7 mouse cellular contexts compared by ENCODE assay signal in genomic region chr7:4915669-4916416, GRCm38 (mm10). TPM values are rescaled to one million over a fixed set of nuclear protein-coding genes. Genes with fewer than 3 reads are reported as not detected.
DNase-seq lines count a peak whose midpoint lies in the region; ATAC-seq and TF ChIP-seq lines count a peak whose summit lies in the region.

No protein-coding gene starts in this region.

- H3K4me2 ChIP-seq in lung, embryonic 15.5 days = peak overlapping the region; percentile 63
- peak overlapping the region; percentile 75 for H3K4me2 ChIP-seq in forebrain, embryonic 15.5 days (replicated peaks)
- peak overlapping the region; percentile 84 for H3K4me2 ChIP-seq in limb, embryonic 13.5 days (replicated peaks)
- H3K4me2 ChIP-seq in midbrain, postnatal 0 days (ENCODE audit: low read depth, low read length, poor library complexity, severe bottlenecking) = peak overlapping the region; percentile 44

- DNase-seq in lung, postnatal 14 days = no peak
- DNase-seq in cerebellum, adult 8-10 months = peak; percentile 58
- DNase-seq in midbrain, postnatal 0 days (ENCODE audit: low spot score) = peak; percentile 67
- DNase-seq in adrenal gland, postnatal 36 days = no peak

- H3K36me3 ChIP-seq in lung, embryonic 15.5 days = peaks cover 24% of the 10 kb centered on the region
- peaks cover 22% of the 10 kb centered on the region for H3K36me3 ChIP-seq in forebrain, embryonic 15.5 days
- peaks cover 35% of the 10 kb centered on the region for H3K36me3 ChIP-seq in limb, embryonic 13.5 days
- H3K36me3 ChIP-seq in midbrain, postnatal 0 days (ENCODE audit: insufficient read depth, low read length) = peaks cover 23% of the 10 kb centered on the region

- H3K4me3 ChIP-seq in lung, embryonic 15.5 days = peak overlapping the region; percentile 73
- H3K4me3 ChIP-seq in forebrain, embryonic 15.5 days = peak overlapping the region; percentile 69
- H3K4me3 ChIP-seq in limb, embryonic 13.5 days = peak overlapping the region; percentile 67
- peak overlapping the region; percentile 57 for H3K4me3 ChIP-seq in midbrain, postnatal 0 days (ENCODE audit: low read depth, low read length)

- no peaks in the 10 kb centered on the region for H3K9me3 ChIP-seq in lung, embryonic 15.5 days
- no peaks in the 10 kb centered on the region for H3K9me3 ChIP-seq in forebrain, embryonic 15.5 days
- no peaks in the 10 kb centered on the region for H3K9me3 ChIP-seq in limb, embryonic 13.5 days
- no peaks in the 10 kb centered on the region for H3K9me3 ChIP-seq in midbrain, postnatal 0 days (ENCODE audit: low read length)

- H3K27me3 ChIP-seq in lung, embryonic 15.5 days = no peaks in the 10 kb centered on the region
- H3K27me3 ChIP-seq in forebrain, embryonic 15.5 days = no peaks in the 10 kb centered on the region
- H3K27me3 ChIP-seq in limb, embryonic 13.5 days = no peaks in the 10 kb centered on the region
- H3K27me3 ChIP-seq in midbrain, postnatal 0 days (ENCODE audit: insufficient read depth, low read length) = no peaks in the 10 kb centered on the region

- ATAC-seq in lung, embryonic 15.5 days (ENCODE audit: borderline replicate concordance, extremely low read depth, low FRiP score, low TSS enrichment) = peak; percentile 32; the same call in 1 of the 2 replicates
- peak; percentile 63 for ATAC-seq in forebrain, embryonic 15.5 days (replicated peaks)
- peak; percentile 48; the same call in 1 of the 2 replicates for ATAC-seq in limb, embryonic 13.5 days (ENCODE audit: low FRiP score, low read depth)
- peak; percentile 11 for ATAC-seq in midbrain, postnatal 0 days (ENCODE audit: low FRiP score)

- peaks cover 15% of the 10 kb centered on the region for H3K4me1 ChIP-seq in lung, embryonic 15.5 days
- H3K4me1 ChIP-seq in forebrain, embryonic 15.5 days = peaks cover 21% of the 10 kb centered on the region
- H3K4me1 ChIP-seq in limb, embryonic 13.5 days = peaks cover 22% of the 10 kb centered on the region
- peaks cover 8% of the 10 kb centered on the region; the same call in 1 of the 2 replicates for H3K4me1 ChIP-seq in midbrain, postnatal 0 days (ENCODE audit: insufficient read depth, low read length)

- peak overlapping the region; percentile 93 for H3K9ac ChIP-seq in lung, embryonic 15.5 days
- H3K9ac ChIP-seq in forebrain, embryonic 15.5 days (replicated peaks) = peak overlapping the region; percentile 76
- H3K9ac ChIP-seq in limb, embryonic 13.5 days = peak overlapping the region; percentile 85
- peak overlapping the region; percentile 74 for H3K9ac ChIP-seq in midbrain, postnatal 0 days (replicated peaks; ENCODE audit: low read length, poor library complexity, severe bottlenecking)

- TF ChIP-seq CTCF in midbrain, postnatal 0 days (IDR thresholded peaks at IDR 0.05) = no peak

- 11% methylated on average over 14 of the region's 14 CpGs for WGBS in lung, embryonic 15.5 days
- 16% methylated on average over 14 of the region's 14 CpGs for WGBS in forebrain, embryonic 15.5 days
- 16% methylated on average over 14 of the region's 14 CpGs for WGBS in limb, embryonic 13.5 days
- 5% methylated on average over 14 of the region's 14 CpGs for WGBS in midbrain, postnatal 0 days

- peak overlapping the region; percentile 97 for H3K27ac ChIP-seq in lung, embryonic 15.5 days
- H3K27ac ChIP-seq in forebrain, embryonic 15.5 days (replicated peaks) = peak overlapping the region; percentile 97
- H3K27ac ChIP-seq in limb, embryonic 13.5 days = peak overlapping the region; percentile 96
- peak overlapping the region; percentile 98 for H3K27ac ChIP-seq in midbrain, postnatal 0 days (ENCODE audit: low read depth, low read length)

RNA-seq across cellular contexts. Expression of gene Zfp628, which starts 0.8 kb away (rescaled TPM):
- 3.2 and 3.4 TPM in 2 replicates for polyA plus RNA-seq in lung, embryonic 15.5 days (2015; fragmentation: Nextera tagmentation; extraction: Ambion mirVana)
- 4.0 and 4.2 TPM in 2 replicates for polyA plus RNA-seq in forebrain, embryonic 15.5 days (2015; fragmentation: Nextera tagmentation; extraction: Ambion mirVana)
- 4.2 and 4.3 TPM in 2 replicates for polyA plus RNA-seq in limb, embryonic 13.5 days (2015; fragmentation: Nextera tagmentation; extraction: Ambion mirVana)
- total RNA-seq in midbrain, postnatal 0 days (2014; rRNA removed) = 10.6 and 12.3 TPM in 2 replicates
- polyA plus RNA-seq in midbrain, postnatal 0 days (2015; fragmentation: Nextera tagmentation; extraction: Ambion mirVana) = 5.1 and 5.6 TPM in 2 replicates
- total RNA-seq in adrenal gland, postnatal 36 days (2021) = 10 to 100 TPM; 13.7 to 15.5 TPM

RNA-seq across cellular contexts. Expression of gene Nat14, which starts 6.0 kb away (rescaled TPM):
- 2.8 and 3.7 TPM in 2 replicates for polyA plus RNA-seq in lung, embryonic 15.5 days (2015; fragmentation: Nextera tagmentation; extraction: Ambion mirVana)
- 35.2 and 39.3 TPM in 2 replicates for polyA plus RNA-seq in forebrain, embryonic 15.5 days (2015; fragmentation: Nextera tagmentation; extraction: Ambion mirVana)
- 3.1 and 3.3 TPM in 2 replicates for polyA plus RNA-seq in limb, embryonic 13.5 days (2015; fragmentation: Nextera tagmentation; extraction: Ambion mirVana)
- 44.8 and 49.7 TPM in 2 replicates for total RNA-seq in midbrain, postnatal 0 days (2014; rRNA removed)
- 33.2 and 35.9 TPM in 2 replicates for polyA plus RNA-seq in midbrain, postnatal 0 days (2015; fragmentation: Nextera tagmentation; extraction: Ambion mirVana)
- total RNA-seq in adrenal gland, postnatal 36 days (2021) = 10 to 100 TPM in 1 of 2 experiments, 1 to 10 TPM in 1; 7.1 to 11.5 TPM

RNA-seq across cellular contexts. Expression of gene Gm36210, which starts 9.5 kb away (rescaled TPM):
- 0.16 TPM in 1 of 2 replicates, not detected in the other for polyA plus RNA-seq in lung, embryonic 15.5 days (2015; fragmentation: Nextera tagmentation; extraction: Ambion mirVana)
- 0.31 and 0.33 TPM in 2 replicates for polyA plus RNA-seq in forebrain, embryonic 15.5 days (2015; fragmentation: Nextera tagmentation; extraction: Ambion mirVana)
- polyA plus RNA-seq in limb, embryonic 13.5 days (2015; fragmentation: Nextera tagmentation; extraction: Ambion mirVana) = not detected in 2 replicates
- 0.57 TPM in 1 of 2 replicates, not detected in the other for total RNA-seq in midbrain, postnatal 0 days (2014; rRNA removed)
- polyA plus RNA-seq in midbrain, postnatal 0 days (2015; fragmentation: Nextera tagmentation; extraction: Ambion mirVana) = 0.32 and 0.43 TPM in 2 replicates
- not detected for total RNA-seq in adrenal gland, postnatal 36 days (2021)

RNA-seq across cellular contexts. Expression of gene Ssc5d, which starts 9.7 kb away (rescaled TPM):
- polyA plus RNA-seq in lung, embryonic 15.5 days (2015; fragmentation: Nextera tagmentation; extraction: Ambion mirVana) = 1.6 and 2.2 TPM in 2 replicates
- polyA plus RNA-seq in forebrain, embryonic 15.5 days (2015; fragmentation: Nextera tagmentation; extraction: Ambion mirVana) = 0.24 and 0.32 TPM in 2 replicates
- polyA plus RNA-seq in limb, embryonic 13.5 days (2015; fragmentation: Nextera tagmentation; extraction: Ambion mirVana) = 6.4 and 8.1 TPM in 2 replicates
- 1.9 and 3.4 TPM in 2 replicates for total RNA-seq in midbrain, postnatal 0 days (2014; rRNA removed)
- polyA plus RNA-seq in midbrain, postnatal 0 days (2015; fragmentation: Nextera tagmentation; extraction: Ambion mirVana) = 1.2 and 1.6 TPM in 2 replicates
- total RNA-seq in adrenal gland, postnatal 36 days (2021) = 1 to 10 TPM; 1.7 to 2.7 TPM

RNA-seq across cellular contexts. Expression of gene Isoc2a, which starts 38.9 kb away (rescaled TPM):
- polyA plus RNA-seq in lung, embryonic 15.5 days (2015; fragmentation: Nextera tagmentation; extraction: Ambion mirVana) = 0.63 and 0.81 TPM in 2 replicates
- 0.65 and 0.76 TPM in 2 replicates for polyA plus RNA-seq in forebrain, embryonic 15.5 days (2015; fragmentation: Nextera tagmentation; extraction: Ambion mirVana)
- polyA plus RNA-seq in limb, embryonic 13.5 days (2015; fragmentation: Nextera tagmentation; extraction: Ambion mirVana) = 1.2 and 1.3 TPM in 2 replicates
- total RNA-seq in midbrain, postnatal 0 days (2014; rRNA removed) = 5.8 and 7.7 TPM in 2 replicates
- 0.38 and 0.52 TPM in 2 replicates for polyA plus RNA-seq in midbrain, postnatal 0 days (2015; fragmentation: Nextera tagmentation; extraction: Ambion mirVana)
- total RNA-seq in adrenal gland, postnatal 36 days (2021) = 10 to 100 TPM; 23.5 to 47.3 TPM

Comparison
In these comparisons a context has a peak if more than half of its experiments do, and no peak if none do; other contexts are left out.
1. ATAC-seq: peak in every context shown above with its lines; median percentile 63 in forebrain, embryonic 15.5 days; 48 in limb, embryonic 13.5 days; 32 in lung, embryonic 15.5 days; 11 in midbrain, postnatal 0 days.
2. DNase-seq: peak in cerebellum, adult 8-10 months (single experiment) and midbrain, postnatal 0 days (single experiment); none in lung, postnatal 14 days (single experiment) and adrenal gland, postnatal 36 days (0 of 2).
3. Peak in every context shown above with its lines, with median percentiles within 50 percentile points of each other: H3K27ac ChIP-seq, H3K4me2 ChIP-seq, H3K4me3 ChIP-seq and H3K9ac ChIP-seq.